Mouse (Mus musculus) embryonic facial prominence, embryonic 10.5 days (tissue): ENCODE measurements around the gene Sapcd1. TPM values are rescaled to one million over a fixed set of nuclear protein-coding genes. Genes with fewer than 3 reads are reported as not detected.

Source experiments
- DNase-seq: peaks from one replicate; pipeline ENCODE4 v3.0.0-alpha.2; 2017; ENCODE audit warnings: low spot score
- H3K27ac ChIP-seq: fragments of 300-500 bp; sonication (generic); replicated peaks from 2 replicates; pipeline ENCODE4 v1.5.1; 2016; ENCODE audit warnings: mild to moderate bottlenecking
- H3K27me3 ChIP-seq: fragments of 300-500 bp; sonication (generic); replicated peaks from 2 replicates; pipeline ENCODE4 v1.6.1; 2016; ENCODE audit warnings: low read depth, mild to moderate bottlenecking; ENCODE audit not compliant: poor library complexity, severe bottlenecking
- H3K36me3 ChIP-seq: fragments of 300-500 bp; sonication (generic); replicated peaks from 2 replicates; pipeline ENCODE4 v1.6.1; 2016; ENCODE audit warnings: mild to moderate bottlenecking, moderate library complexity
- H3K4me1 ChIP-seq: fragments of 300-500 bp; sonication (generic); 2 replicates; pipeline ENCODE4 v1.6.1; 2016
- H3K4me3 ChIP-seq: fragments of 300-500 bp; sonication (generic); 2 replicates; pipeline ENCODE4 v1.5.1; 2016; ENCODE audit warnings: mild to moderate bottlenecking, moderate library complexity
- H3K9me3 ChIP-seq: fragments of 300-500 bp; sonication (generic); 2 replicates; pipeline ENCODE4 v1.6.1; 2016; ENCODE audit warnings: mild to moderate bottlenecking
- WGBS: fragments of 180-500 bp; shearing (Covaris S2); methylation state at CpG from one replicate; pipeline ENCODE4 v1.1.7; 2016; 5-methylcytosine and 5-hydroxymethylcytosine counted together
- polyA plus RNA-seq: library from polyadenylated mRNA; unstranded; fragments of >200 nt; fragmentation: Nextera tagmentation; extraction: Ambion mirVana; gene quantifications from 2 replicates; pipeline ENCODE4 v1.2.1, GENCODE M21; 2016

Gene Sapcd1
- polyA plus RNA-seq, 1 experiment from 2014 or later = 4.2 TPM

DNA sequence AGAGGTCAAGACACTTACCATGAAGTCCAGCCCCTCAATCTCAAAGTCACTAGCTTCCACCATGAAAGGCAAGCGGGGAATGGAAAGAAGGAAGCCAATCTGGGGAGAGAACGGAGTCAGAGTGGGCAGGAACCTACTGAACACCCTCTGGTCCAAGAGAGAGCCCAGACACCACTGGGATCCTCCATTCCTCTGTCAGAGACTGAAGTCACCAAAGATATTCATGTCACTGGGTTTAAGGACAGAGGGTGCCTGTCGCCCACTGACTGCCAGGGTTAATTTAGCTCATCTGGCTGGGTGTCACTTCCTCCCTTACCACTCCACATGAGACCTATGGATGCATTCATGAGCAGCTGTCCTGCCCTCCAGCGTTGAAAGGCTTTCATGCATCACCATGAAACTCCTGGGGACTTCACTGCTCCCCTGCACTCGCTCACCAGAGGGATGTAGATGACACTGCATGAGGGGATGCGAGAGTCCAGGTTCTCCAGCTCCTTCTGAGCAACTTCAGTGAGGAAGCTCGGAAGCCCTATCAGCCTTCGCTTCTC lies 4.6 kb upstream of the Sapcd1 start:
- 0 out of 2 replicates have a peak, but pooled peaks cover 3% of the 10 kb centered on the region for H3K27me3 ChIP-seq
- no peak overlapping the region for H3K4me3 ChIP-seq
- no peak for DNase-seq
- peaks cover 34% of the 10 kb centered on the region for H3K4me1 ChIP-seq
- no peaks in the 10 kb centered on the region for H3K9me3 ChIP-seq
- no peaks in the 10 kb centered on the region for H3K36me3 ChIP-seq
- H3K27ac ChIP-seq = no peak overlapping the region
- WGBS = 70% methylated on average over 8 of the region's 8 CpGs

DNA sequence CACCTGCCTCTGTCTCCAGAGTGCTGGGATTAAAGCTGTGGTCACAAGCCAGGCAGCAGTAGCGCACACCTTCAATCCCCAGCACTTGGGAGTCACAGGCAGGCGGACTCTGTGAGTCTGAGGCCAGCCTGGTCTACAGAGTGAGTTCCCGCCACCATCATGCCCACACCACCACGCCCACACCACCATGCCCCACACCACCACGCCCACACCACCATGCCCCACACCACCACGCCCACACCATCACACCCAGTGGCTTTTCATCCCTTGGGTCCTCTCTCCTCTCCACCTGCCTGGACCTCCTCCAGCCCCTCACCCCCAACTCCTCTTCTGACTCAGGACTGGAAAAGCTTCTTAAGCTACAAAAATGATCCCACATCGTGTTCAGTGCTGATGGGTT lies 4.1 kb upstream of the Sapcd1 start:
- no peaks in the 10 kb centered on the region for H3K9me3 ChIP-seq
- H3K27ac ChIP-seq = no peak overlapping the region
- WGBS = 91% methylated on average over 7 of the region's 7 CpGs
- no peak for DNase-seq
- H3K27me3 ChIP-seq = 0 out of 2 replicates have a peak, but pooled peaks cover 3% of the 10 kb centered on the region
- H3K4me1 ChIP-seq = peaks cover 39% of the 10 kb centered on the region
- no peaks in the 10 kb centered on the region for H3K36me3 ChIP-seq
- H3K4me3 ChIP-seq = no peak overlapping the region

DNA sequence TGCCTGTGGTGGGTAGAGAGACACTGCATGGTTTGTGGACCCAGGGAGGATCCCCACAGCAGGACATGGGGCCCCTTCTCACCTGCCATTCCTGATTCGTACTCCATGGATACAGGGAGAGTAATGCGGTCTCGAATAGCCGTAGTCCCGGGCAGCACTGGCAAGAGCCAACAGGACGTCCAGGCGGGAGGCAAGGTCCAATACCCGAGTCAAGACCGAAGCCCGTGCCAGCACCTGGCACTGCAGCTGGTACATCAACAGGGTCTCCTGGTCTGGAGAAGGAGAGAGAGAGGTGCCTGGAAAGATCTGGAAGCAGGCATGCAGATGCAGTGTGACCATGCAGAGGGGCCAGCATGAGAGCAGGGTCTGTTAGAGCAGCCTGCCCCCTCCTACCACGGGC lies 3.5 kb upstream of the Sapcd1 start:
- no peak overlapping the region for H3K27ac ChIP-seq
- DNase-seq = no peak
- H3K36me3 ChIP-seq = no peaks in the 10 kb centered on the region
- no peaks in the 10 kb centered on the region for H3K9me3 ChIP-seq
- H3K4me1 ChIP-seq = peaks cover 45% of the 10 kb centered on the region
- 0 out of 2 replicates have a peak, but pooled peaks cover 3% of the 10 kb centered on the region for H3K27me3 ChIP-seq
- H3K4me3 ChIP-seq = no peak overlapping the region
- 92% methylated on average over 11 of the region's 11 CpGs for WGBS

DNA sequence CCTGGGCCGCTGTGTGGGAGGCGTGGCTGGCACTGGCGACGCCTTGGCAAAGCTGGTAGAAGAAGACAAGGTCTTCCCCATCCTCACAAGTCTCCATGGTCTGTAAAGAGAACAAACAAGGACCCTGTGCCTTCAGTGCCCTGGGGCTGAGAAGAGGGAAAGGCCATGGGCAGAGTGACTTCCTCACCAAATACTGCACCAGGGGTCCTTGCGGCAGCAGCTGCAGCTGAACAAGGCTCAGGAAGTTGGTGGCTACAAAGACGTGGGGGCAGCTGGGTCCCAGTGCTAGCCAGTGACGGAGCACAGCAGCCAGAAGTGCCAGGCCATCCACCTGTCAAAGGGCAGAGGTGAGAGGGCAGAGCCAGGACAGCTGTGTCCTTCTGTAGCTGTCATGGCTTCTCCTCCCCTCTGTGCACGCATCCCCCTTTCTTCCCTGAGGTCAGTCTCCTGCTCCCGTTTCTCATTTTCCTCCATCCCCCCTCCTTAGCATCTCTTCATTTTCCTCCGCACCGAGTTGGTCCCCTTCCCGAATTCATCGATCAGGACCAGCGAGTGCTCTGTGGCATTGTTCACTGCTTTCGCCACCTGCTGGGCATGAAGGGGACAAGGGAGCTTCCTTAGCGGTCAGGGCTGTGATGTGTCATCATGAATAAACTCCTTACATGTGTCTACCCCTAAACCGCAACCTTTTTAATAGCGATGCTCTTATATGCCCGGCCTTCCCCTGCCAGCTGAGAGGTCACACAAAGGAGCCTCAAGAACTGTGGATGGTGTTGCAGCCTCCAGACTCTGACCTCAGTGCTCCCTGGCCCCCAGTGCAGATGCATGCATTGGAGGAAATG lies 2.1 kb upstream of the Sapcd1 start:
- Histone ChIP-seq H3K27ac (peak overlapping the region; percentile 55), H3K9me3 (no peaks in the 10 kb centered on the region), H3K27me3 (0 out of 2 replicates have a peak, but pooled peaks cover 3% of the 10 kb centered on the region), H3K36me3 (no peaks in the 10 kb centered on the region), H3K4me1 (peaks cover 56% of the 10 kb centered on the region), H3K4me3 (no peak overlapping the region)
- WGBS = 30% methylated on average over 19 of the region's 19 CpGs
- peak; percentile 42 for DNase-seq

DNA sequence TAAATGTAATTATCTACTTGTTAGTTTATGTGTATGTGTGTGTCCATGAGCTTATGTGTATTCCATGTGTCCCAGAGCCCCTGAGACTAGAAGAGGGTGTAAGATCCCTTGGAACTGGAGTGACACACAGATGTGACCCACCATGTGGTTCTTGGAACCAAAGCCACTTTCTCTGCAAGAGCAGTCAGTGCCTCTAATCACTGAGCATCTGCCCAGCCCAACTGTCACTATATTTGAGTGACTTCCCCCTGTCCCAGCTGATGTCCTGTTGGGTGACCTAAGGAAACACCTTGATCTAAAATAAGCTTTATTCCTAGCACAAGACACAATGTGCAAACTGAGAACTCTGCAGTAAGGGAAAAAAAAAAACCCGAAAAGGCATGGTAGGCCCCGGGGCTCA lies 499 bp upstream of the Sapcd1 start:
- H3K4me3 ChIP-seq = no peak overlapping the region
- H3K4me1 ChIP-seq = peaks cover 72% of the 10 kb centered on the region
- H3K27ac ChIP-seq = no peak overlapping the region
- H3K27me3 ChIP-seq = 0 out of 2 replicates have a peak, but pooled peaks cover 3% of the 10 kb centered on the region
- DNase-seq = no peak
- no peaks in the 10 kb centered on the region for H3K36me3 ChIP-seq
- H3K9me3 ChIP-seq = no peaks in the 10 kb centered on the region
- WGBS = 86% methylated on average over 2 of the region's 2 CpGs

DNA sequence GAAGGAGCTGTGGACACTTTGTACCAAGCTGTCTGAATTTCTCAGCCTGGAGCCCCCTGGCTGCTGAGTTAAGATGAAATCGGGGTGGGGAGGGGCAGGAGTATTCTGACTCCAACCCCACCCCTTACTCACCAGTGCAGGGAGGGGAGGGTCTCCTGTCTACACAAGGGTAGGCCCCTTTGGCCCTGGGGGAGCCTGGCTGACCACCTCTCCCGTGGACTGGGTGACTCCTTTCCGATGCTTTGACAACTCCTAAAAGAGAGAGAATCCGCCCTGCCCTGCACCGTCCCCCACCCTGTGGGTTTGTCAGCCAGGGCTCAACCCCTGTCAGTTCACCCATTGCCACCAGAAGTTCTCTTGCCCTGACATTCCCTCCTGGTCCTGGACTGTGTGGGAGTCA lies 1.6 kb downstream of the Sapcd1 start:
- H3K4me1 ChIP-seq = peaks cover 84% of the 10 kb centered on the region
- peak overlapping the region; percentile 48 for H3K27ac ChIP-seq

DNA sequence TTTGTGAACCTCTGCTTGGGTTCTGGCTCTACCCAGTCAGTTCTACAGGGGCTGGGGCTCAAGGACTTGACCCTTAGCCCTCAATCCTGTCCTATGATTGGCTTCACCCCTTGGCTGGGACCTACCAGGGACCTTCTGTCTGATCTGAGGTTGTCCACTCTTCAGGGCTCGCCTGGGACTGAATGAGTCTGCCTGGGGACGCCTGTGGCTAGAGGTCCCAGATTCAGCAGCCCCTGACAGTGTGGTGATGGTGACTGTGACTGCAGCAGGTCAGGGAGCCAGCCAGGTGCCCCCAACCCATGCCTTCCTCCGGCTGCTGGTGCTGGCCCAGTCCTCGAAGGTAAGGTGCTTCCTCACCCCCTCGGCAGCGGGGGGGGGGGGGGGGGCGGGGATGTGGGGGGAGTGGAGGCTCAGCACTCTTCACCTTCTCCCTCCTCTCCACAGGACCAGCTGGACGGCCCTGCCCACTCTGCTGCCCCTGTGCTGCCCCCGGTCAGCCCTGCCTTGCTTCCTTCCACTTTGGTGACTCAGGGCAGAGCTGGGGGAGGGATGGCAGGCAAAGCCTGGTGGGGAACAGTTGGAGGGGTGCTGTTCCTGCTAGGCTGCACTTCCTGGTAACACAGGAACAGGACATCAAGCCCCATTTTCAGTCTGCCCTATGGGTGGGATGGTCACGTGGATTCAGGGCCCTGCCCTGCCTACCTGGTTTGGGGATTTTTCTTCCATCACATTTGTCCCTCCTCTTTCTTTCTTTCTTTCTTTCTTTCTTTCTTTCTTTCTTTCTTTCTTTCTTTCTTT lies 2.9 kb downstream of the Sapcd1 start:
- H3K27me3 ChIP-seq = 0 out of 2 replicates have a peak, but pooled peaks cover 3% of the 10 kb centered on the region
- DNase-seq = no peak
- H3K27ac ChIP-seq = peak overlapping the region; percentile 59
- no peaks in the 10 kb centered on the region for H3K9me3 ChIP-seq
- 64% methylated on average over 8 of the region's 10 CpGs for WGBS
- no peaks in the 10 kb centered on the region for H3K36me3 ChIP-seq
- H3K4me1 ChIP-seq = peaks cover 79% of the 10 kb centered on the region
- H3K4me3 ChIP-seq = peak overlapping the region; percentile 9; the same call in 1 of the 2 replicates

More for the DNA sequence above, 1.6 kb downstream of the Sapcd1 start:
- no peaks in the 10 kb centered on the region for H3K36me3 ChIP-seq
- no peaks in the 10 kb centered on the region for H3K9me3 ChIP-seq
- 0 out of 2 replicates have a peak, but pooled peaks cover 3% of the 10 kb centered on the region for H3K27me3 ChIP-seq
- no peak for DNase-seq
- H3K4me3 ChIP-seq = no peak overlapping the region
- WGBS = 85% methylated on average over 5 of the region's 5 CpGs

DNA sequence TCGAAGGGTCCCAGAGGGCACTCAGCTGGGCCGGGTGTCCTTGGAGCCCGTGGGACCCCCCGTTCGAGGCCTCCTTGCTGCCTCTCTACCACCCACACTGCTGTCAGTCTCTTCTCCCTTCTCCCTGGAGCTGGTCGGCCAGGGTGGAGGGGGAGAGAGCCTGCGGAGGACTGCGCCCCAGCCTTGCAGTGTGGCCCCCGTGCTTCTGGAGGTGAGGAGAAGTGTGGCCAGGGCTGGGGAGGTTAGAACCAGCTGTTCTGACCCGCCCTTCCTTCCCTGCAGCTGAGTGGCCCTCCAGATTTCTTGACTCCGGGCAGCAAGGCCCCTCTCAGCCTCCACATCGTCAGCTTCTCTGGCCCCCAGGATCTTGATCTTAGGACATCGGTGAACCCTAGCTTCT lies 3.6 kb downstream of the Sapcd1 start:
- H3K4me1 ChIP-seq = peaks cover 73% of the 10 kb centered on the region
- no peaks in the 10 kb centered on the region; the same call in 1 of the 2 replicates for H3K36me3 ChIP-seq
- 0 out of 2 replicates have a peak, but pooled peaks cover 3% of the 10 kb centered on the region for H3K27me3 ChIP-seq
- no peaks in the 10 kb centered on the region for H3K9me3 ChIP-seq
- 79% methylated on average over 13 of the region's 13 CpGs for WGBS
- no peak for DNase-seq
- peak overlapping the region; percentile 59; the same call in 1 of the 2 replicates for H3K27ac ChIP-seq
- peak overlapping the region; percentile 17; the same call in 1 of the 2 replicates for H3K4me3 ChIP-seq

DNA sequence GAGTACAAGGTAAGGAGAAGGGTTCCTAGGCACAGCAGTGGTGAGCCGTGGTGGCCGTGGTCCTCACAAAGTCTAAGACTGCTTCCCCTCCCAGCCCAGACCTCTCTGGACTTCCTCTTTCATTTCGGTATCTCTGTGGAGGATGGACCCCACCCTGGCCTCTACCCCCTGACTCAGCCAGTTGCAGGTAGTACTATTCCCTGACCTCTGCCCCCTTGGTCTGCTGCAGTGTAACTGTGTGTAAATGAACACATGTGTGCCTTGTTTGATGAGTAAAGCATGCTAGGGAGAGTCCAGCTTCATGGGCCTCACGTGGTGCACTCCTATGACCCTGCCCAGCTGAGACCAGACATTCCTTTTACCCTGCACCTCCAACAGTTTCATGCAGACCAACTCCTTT lies 4.1 kb downstream of the Sapcd1 start:
- Histone ChIP-seq H3K4me1 (peaks cover 68% of the 10 kb centered on the region), H3K9me3 (no peaks in the 10 kb centered on the region), H3K27me3 (0 out of 2 replicates have a peak, but pooled peaks cover under 1% of the 10 kb centered on the region), H3K4me3 (no peak overlapping the region), H3K36me3 (peaks cover 2% of the 10 kb centered on the region), H3K27ac (no peak overlapping the region)
- no peak for DNase-seq
- WGBS = 67% methylated on average over 4 of the region's 4 CpGs

DNA sequence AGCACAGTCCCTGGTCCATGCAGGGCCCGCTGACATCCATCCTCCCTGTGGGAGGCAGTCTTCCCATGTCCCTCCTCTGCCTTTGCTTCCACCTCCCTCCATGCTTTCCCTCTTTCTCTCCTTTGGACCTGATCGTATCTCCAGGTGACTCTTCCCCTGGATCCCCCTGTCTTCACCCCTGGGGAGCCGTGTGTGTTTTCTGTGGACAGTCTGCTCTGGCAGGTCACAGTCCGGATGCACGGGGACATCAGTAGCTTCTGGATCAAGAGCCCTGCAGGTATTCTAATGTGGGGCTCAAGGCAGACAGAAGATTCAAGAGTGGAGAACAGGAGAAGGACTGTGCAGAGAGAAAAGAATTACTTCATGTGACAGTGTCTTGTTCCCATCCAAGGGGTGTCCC lies 4.6 kb downstream of the Sapcd1 start:
- DNase-seq = no peak
- no peak overlapping the region for H3K4me3 ChIP-seq
- H3K9me3 ChIP-seq = no peaks in the 10 kb centered on the region
- peaks cover 63% of the 10 kb centered on the region for H3K4me1 ChIP-seq
- no peaks in the 10 kb centered on the region for H3K27me3 ChIP-seq
- H3K27ac ChIP-seq = peak overlapping the region; percentile 26
- peaks cover 4% of the 10 kb centered on the region for H3K36me3 ChIP-seq
- 84% methylated on average over 5 of the region's 5 CpGs for WGBS

DNA sequence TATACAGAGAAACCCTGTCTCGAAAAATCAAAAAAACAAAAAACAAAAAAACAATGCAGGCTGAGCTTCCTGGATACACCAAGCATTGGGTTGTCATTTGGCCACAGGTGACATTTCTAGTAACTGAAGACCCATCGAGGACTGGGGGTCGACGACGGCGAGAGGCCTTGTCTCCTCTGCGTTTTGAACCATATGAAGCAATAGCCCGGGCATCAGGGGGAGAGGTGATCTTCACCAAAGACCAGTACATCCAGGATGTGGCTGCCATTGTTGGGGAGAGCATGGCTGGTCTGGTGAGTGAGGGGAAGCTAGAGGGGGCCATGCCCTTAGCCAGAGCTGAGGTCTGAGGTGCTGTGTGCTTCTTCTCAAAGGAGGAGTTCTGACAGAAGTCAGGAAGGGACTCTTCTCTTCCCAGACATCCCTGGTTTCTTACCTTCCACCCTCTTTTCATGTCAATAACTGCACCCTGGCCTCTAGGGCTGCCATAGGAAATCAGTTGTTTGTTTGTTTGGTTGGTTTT lies 5.2 kb downstream of the Sapcd1 start:
- no peak for DNase-seq
- Histone ChIP-seq H3K27me3 (no peaks in the 10 kb centered on the region), H3K4me1 (peaks cover 57% of the 10 kb centered on the region), H3K4me3 (no peak overlapping the region), H3K36me3 (peaks cover 7% of the 10 kb centered on the region), H3K9me3 (no peaks in the 10 kb centered on the region), H3K27ac (no peak overlapping the region)
- 94% methylated on average over 8 of the region's 8 CpGs for WGBS

DNA sequence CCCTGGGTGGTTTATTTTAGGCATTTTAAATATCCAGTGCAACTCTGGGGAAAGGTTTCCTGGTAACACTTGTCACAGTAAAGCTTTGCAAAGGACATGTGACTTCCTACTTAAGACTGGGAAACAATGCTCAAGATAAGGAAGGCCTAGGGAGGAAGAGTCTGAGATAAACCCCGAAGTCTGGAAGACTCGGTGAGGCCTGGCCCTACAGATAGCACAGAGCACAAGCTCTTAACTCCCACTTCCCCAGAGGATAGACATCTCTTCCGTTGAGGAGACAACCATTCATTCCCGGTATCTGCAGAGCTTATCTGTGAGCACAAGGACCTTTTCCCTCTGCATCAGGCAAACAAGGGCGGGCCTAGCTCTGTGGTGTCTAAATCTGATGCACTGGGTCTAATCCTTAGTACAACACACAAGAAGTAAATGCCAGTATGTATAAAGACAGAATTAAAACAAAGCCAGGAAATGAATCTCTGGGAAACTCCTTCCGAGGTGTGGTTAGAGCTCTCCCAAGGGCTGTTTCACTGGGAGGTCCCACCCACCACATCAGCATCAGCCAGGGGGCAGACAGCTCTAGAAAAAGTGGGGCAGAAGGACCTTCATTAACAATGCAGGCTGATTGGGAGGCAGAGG lies 5.9 kb downstream of the Sapcd1 start:
- Histone ChIP-seq H3K27me3 (no peaks in the 10 kb centered on the region), H3K4me3 (peak overlapping the region; percentile 41), H3K4me1 (peaks cover 51% of the 10 kb centered on the region), H3K36me3 (peaks cover 14% of the 10 kb centered on the region), H3K9me3 (no peaks in the 10 kb centered on the region), H3K27ac (peak overlapping the region; percentile 78)
- WGBS = 68% methylated on average over 6 of the region's 6 CpGs
- DNase-seq = no peak
